Mouse (Mus musculus) C2C12 (cell line): Measurements from ENCODE around the gene Cald1.

Experiments used
- CTCF ChIP-seq: IDR thresholded peaks from one replicate; pipeline ENCODE4 v1.5.1; 2011; ENCODE audit not compliant: control insufficient read depth, insufficient read depth, insufficient read length
- MAX ChIP-seq: IDR thresholded peaks from one replicate; pipeline ENCODE4 v1.6.1; 2011; ENCODE audit warnings: mild to moderate bottlenecking, control low read depth
- MYOD1 ChIP-seq: IDR thresholded peaks from one replicate; pipeline ENCODE4 v1.6.1; 2011; ENCODE audit warnings: low read depth; ENCODE audit not compliant: control insufficient read depth, insufficient read length

DNA sequence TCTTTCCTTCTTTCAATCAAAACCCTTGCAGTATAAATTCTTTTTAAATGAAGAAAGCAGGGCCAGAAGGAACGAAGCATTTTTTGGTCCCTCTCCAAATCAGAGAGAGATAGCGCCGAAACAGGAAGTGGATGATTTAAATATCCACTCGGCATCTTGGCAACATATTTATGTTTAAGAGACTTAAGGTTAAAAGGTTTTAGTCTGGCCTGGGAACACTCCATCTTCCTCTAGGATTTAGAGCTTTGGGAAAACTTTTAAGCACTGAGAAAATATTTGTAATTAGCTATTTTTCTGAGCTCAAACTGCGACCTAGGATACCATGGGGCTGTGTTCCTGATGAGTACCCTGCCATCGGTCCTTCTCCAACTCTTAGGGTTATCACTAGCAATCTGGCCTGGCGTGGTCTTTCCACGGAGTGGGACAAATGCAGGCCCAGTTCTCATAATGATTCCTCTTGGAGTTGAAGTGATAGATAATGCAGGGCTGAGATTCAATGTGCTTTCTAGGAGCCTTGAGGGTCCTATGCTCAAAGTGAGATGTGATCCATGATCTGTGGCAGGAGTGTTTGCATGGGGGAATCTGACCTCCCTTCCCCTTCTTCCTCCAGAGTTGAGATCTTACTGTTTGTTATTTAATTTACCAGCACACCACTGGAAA, 28.4 kb downstream of the Cald1 start:
- TF ChIP-seq MAX (no peak), MYOD1 (no peak), CTCF (no peak)
